Mouse (Mus musculus) v-Abl transformed pro-B cells (cell line): Measurements from ENCODE around the gene Kmt2a.

Source experiments
- in situ Hi-C, 2 experiments: fragments of 400-800 bp; cut with MboI; formaldehyde crosslinking; loops; one replicate each; pipeline ENCODE4 v1.15.1; 2025; ENCODE audit not compliant: unreplicated experiment in 2 of 2

Gene Kmt2a

DNA sequence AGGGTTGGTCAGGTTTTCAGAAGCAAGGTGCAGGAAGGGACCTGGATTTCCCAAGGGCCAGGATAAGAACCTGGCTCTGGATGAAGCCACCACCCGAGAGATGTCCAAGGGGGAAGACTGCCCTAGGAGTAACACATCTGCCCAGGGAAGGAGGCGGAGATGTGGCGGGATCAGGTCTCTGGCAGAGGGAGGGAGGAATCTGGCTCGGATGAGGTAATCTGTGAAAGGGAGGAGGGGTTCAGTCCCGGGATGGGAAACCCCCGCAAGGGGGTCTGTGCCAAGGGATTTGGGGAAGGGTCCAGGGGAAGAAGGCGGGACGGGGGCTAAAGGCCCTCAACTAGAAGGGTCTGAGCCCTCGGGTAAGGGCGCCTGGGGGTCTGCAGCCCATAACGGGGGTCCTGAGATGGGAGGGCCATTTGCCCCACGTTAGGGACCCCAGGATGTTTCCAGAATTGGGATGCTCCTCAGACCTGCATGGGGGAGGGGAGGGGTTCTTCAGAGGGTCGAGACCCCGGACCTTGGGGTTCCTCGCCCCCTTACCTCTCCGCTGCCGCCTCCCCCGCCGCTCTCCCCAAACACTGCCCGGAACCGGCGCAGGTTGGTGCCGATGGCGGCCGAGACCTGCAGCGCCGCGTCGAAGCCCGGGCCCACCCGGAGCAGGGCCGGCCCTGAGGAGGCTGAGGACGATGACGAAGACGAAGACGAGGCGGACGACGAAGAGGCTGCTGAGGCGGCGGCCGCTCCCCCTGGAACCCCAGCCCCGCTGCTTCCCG, 601 bp downstream of the Kmt2a start:
- in situ Hi-C loops: no loop called here

DNA sequence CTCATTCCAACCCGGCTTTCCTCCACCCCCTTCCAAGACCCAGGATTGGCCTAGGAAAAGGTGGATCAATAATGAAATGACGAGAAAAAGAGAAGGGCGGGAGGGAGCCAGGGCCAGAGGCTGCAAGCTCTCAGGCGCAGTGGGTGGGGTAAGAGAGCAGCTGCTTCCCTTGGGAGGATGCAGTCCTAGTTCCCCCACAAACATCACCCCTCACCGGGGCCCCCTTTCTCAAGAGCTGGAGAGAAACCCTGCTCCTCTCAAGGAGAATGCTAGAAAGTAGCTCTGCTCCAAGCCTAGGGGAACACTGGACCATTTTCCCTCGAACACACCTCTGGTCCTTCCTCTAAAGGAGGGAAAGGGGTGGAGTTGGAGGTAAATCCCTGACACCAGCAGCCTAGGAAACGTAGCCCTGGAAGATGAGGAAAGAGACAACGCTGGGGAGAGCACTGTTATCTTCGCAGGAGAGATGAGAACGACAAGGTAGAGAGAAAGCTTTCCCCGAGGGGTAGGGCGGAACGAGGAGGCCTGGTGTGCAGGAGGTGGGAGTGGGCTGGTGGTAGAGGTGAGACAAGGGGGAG, 1.3 kb downstream of the Kmt2a start:
- in situ Hi-C loops: loop anchor here in 1 of 2 experiments (5.0 kb wide), 1 partner anchor 37 kb away; no protein-coding TSS in a partner anchor

GRCm38 (mm10) chr9:44878776-44879500, 2.2 kb downstream of the Kmt2a start:
- in situ Hi-C loops: loop anchor here in 1 of 2 experiments (5.0 kb wide), 1 partner anchor 37 kb away; no protein-coding TSS in a partner anchor

- in situ Hi-C loops: loop anchor here in 1 of 2 experiments (5.0 kb wide), 1 partner anchor 35 kb away; no protein-coding TSS in a partner anchor
Measured at GRCm38 (mm10) chr9:44877686-44878085, 3.4 kb downstream of the Kmt2a start.

DNA sequence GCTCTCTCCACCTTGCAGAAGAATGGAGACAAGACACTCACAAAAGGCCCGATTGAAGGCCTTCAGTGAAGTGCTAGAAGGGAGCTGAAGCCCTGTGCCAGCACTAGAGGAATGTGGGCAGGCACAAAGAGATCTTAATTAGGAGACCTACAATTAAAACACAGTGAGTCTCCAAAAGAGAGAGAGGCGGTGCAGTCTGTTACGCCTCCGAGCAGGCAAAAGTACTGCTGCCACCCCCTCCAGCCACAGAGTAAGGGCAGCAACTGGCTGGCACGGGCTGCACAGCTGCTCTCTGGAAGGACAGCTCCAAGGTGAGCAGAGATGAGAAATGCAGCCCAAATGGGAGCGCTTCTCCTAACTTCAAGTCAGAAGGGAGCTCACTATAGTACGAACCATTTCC, 5.6 kb downstream of the Kmt2a start:
- in situ Hi-C loops: loop anchor here in 1 of 2 experiments (5.0 kb wide), 1 partner anchor 33 kb away; no protein-coding TSS in a partner anchor

DNA sequence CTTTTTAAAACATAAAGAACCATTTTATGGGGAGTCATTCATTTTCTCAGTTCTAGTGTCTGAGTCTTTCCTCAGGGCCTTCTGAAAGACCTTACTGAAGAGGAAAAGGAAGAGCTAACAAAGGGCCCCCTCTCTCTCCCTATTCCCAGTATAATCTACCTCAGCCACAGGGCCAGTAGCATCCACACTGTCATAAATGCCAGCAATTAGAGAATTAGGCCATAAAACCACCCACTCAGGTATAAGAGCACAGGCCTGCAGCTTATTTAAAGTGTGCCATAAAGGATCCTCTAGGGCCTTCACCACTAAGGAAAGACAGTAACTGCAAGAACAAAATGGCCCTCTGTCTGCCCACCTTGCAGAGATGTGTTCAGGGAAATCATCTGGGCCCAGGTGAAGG, 6.9 kb downstream of the Kmt2a start:
- in situ Hi-C loops: no loop called here

GRCm38 (mm10) chr9:44873665-44874064, 7.4 kb downstream of the Kmt2a start:
- in situ Hi-C loops: no loop called here

- in situ Hi-C loops: no loop called here
Measured at GRCm38 (mm10) chr9:44868336-44869094, 12.6 kb downstream of the Kmt2a start.

DNA sequence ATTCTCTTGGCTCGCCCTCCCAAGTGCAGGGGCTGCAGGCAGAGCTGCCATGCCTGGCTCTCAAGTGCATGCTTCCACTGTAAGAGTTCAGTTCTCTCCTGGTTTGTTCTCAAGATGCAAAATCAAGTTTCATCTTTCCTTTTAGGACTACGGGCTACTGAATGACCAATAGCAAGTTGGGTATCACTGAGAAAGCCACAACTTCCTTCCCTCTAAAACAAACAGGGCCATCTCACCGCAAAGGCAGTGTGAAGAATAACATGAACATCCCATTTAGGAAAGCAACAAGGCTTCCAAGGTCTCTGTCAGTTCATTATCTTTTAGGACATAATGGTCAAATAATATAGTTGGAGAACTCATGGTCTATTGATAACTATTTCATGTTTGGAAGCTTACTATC, 13.4 kb downstream of the Kmt2a start:
- in situ Hi-C loops: no loop called here

GRCm38 (mm10) chr9:44866501-44867240, 14.4 kb downstream of the Kmt2a start:
- in situ Hi-C loops: no loop called here

GRCm38 (mm10) chr9:44861121-44861520, 20.0 kb downstream of the Kmt2a start:
- in situ Hi-C loops: no loop called here

DNA sequence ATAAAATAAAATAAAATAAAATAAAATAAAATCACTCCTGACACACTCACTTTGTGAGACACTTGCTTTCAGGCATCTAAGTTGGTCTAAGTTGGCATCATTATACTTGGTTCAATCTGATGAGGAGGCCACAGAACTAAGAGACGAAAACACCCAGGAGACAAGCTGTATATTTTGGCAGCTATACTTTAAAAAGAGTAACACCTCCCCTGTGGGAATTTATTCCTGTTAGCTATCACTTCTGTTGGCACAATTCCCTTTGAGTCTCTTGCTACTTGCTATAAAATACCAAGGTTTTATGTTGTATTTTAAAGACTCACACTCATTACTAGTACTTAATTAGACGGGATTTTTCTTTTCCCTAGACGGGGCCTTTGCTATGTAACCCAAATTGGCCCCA, 22.4 kb downstream of the Kmt2a start:
- in situ Hi-C loops: no loop called here

GRCm38 (mm10) chr9:44857405-44857992, 23.6 kb downstream of the Kmt2a start:
- in situ Hi-C loops: no loop called here

GRCm38 (mm10) chr9:44855153-44855552, 25.9 kb downstream of the Kmt2a start:
- in situ Hi-C loops: no loop called here

DNA sequence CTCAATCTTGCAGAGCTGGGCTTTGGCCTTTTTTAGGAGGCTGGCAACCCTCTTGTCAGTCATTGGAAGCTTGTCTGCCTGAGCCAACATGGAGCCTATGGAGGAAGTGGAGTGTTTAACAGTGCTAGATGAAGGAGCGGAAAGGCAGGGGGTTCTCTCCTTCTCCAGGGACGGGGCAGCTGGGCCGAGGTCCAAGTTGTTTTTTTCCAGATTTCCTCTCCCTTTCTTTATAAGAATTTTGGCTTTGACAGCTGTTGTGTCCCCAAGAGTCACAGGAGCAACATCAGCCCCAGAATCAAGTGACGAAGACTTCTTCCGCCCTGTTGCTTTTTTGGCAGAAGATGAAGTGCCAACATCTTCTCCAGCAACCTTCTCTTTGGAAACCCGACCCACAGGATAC, 33.6 kb downstream of the Kmt2a start:
- in situ Hi-C loops: loop anchor here in 1 of 2 experiments (10.0 to 25.0 kb wide), 2 partner anchors 90 to 297 kb away; no protein-coding TSS in a partner anchor

GRCm38 (mm10) chr9:44841241-44841640, 39.9 kb downstream of the Kmt2a start:
- in situ Hi-C loops: loop anchor here (5.0 to 25.0 kb wide), 4 partner anchors 36 to 304 kb away; no protein-coding TSS in a partner anchor

- in situ Hi-C loops: loop anchor here (10.0 to 25.0 kb wide), 2 partner anchors 101 to 308 kb away; no protein-coding TSS in a partner anchor
Measured at GRCm38 (mm10) chr9:44836439-44836838, 44.7 kb downstream of the Kmt2a start.

GRCm38 (mm10) chr9:44832356-44832755, 48.7 kb downstream of the Kmt2a start:
- in situ Hi-C loops: loop anchor here (10.0 to 25.0 kb wide), 2 partner anchors 105 to 312 kb away; no protein-coding TSS in a partner anchor

DNA sequence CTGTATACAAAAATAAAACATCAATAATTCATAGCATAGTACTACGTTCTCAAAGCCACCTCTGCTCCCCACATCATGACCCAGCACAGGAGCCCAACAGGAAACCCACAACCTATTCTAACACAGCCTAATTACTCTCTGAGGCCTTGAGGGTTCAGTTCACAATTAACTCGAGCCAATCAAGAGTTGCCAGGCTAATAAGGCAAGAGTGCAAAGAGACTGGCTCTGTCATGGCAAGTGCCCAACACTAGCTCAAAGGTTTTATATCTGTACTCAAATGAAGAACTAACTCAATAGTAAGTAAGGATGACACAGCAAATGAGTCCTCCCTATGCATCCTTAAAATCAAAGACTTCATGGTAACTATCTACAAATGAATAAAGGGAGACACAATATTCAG, 50.6 kb downstream of the Kmt2a start:
- in situ Hi-C loops: loop anchor here (10.0 to 25.0 kb wide), 2 partner anchors 107 to 314 kb away; no protein-coding TSS in a partner anchor
